Mouse (Mus musculus): ENCODE results near the gene Spsb2. TPM values are rescaled to one million over a fixed set of nuclear protein-coding genes. Genes with fewer than 3 reads are reported as not detected.

Spsb2 gene
- polyA plus RNA-seq, 1 experiment from 2014 or later, result 6.3 TPM

DNA sequence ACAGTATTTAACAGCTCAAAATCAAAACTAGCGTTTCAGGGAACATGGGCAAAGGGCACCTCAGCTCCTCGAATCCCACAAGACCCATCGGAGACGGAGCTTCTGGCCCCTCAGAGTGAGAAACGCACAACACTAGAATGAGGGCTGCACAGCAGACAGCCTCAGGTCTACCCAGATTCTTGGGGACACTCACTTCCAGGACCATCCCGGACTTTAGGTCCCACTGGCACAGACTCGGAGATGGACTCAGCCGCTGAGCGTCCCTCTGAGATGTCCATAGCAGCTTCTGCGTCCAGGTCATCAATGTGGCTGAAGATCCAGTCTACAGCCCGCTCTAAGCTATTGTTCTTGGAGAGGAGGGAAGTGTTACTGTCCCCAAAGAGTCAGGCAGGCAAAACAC, 8.7 kb downstream of the Spsb2 start:
- no peaks in the 10 kb centered on the region for H3K27me3 ChIP-seq (ENCODE audit: control insufficient read depth, insufficient read depth, low read length)
- H3K9ac ChIP-seq (ENCODE audit: low read length), result no peak overlapping the region
- DNase-seq (ENCODE audit: low spot score) (no peak), ATAC-seq (ENCODE audit: insufficient read depth, low FRiP score, low TSS enrichment) (no peak)
- no peak overlapping the region for H3K27ac ChIP-seq (ENCODE audit: low read depth, low read length)
- no peak overlapping the region for H3K4me2 ChIP-seq (ENCODE audit: low read depth)
- H3K9me3 ChIP-seq (ENCODE audit: control insufficient read depth, low read length), result no peaks in the 10 kb centered on the region
- 95% methylated on average over 11 of the region's 11 CpGs for WGBS
- H3K4me3 ChIP-seq (ENCODE audit: low read depth, low read length), result no peak overlapping the region
- no peaks in the 10 kb centered on the region; the same call in 1 of the 2 replicates for H3K4me1 ChIP-seq (ENCODE audit: control insufficient read depth, insufficient read depth, low read length)
- peaks cover 28% of the 10 kb centered on the region for H3K36me3 ChIP-seq (ENCODE audit: control insufficient read depth, insufficient read depth, low read length)

GRCm38 (mm10) chr6:124817563-124817962, 9.1 kb downstream of the Spsb2 start:
- Histone ChIP-seq H3K9ac (ENCODE audit: low read length) (no peak overlapping the region), H3K27me3 (ENCODE audit: control insufficient read depth, insufficient read depth, low read length) (no peaks in the 10 kb centered on the region), H3K4me3 (ENCODE audit: low read depth, low read length) (no peak overlapping the region), H3K4me1 (ENCODE audit: control insufficient read depth, insufficient read depth, low read length) (no peaks in the 10 kb centered on the region; the same call in 1 of the 2 replicates), H3K27ac (ENCODE audit: low read depth, low read length) (no peak overlapping the region), H3K9me3 (ENCODE audit: control insufficient read depth, low read length) (no peaks in the 10 kb centered on the region), H3K4me2 (ENCODE audit: low read depth) (no peak overlapping the region), H3K36me3 (ENCODE audit: control insufficient read depth, insufficient read depth, low read length) (peaks cover 28% of the 10 kb centered on the region)
- 94% methylated on average over 8 of the region's 8 CpGs for WGBS
- DNase-seq (ENCODE audit: low spot score), result no peak
- no peak for ATAC-seq (ENCODE audit: insufficient read depth, low FRiP score, low TSS enrichment)

- Histone ChIP-seq H3K9ac (ENCODE audit: low read length) (no peak overlapping the region), H3K27ac (ENCODE audit: low read depth, low read length) (no peak overlapping the region), H3K4me2 (ENCODE audit: low read depth) (no peak overlapping the region), H3K4me1 (ENCODE audit: control insufficient read depth, insufficient read depth, low read length) (no peaks in the 10 kb centered on the region), H3K27me3 (ENCODE audit: control insufficient read depth, insufficient read depth, low read length) (no peaks in the 10 kb centered on the region), H3K36me3 (ENCODE audit: control insufficient read depth, insufficient read depth, low read length) (peaks cover 28% of the 10 kb centered on the region), H3K9me3 (ENCODE audit: control insufficient read depth, low read length) (no peaks in the 10 kb centered on the region), H3K4me3 (ENCODE audit: low read depth, low read length) (no peak overlapping the region)
- DNase-seq (ENCODE audit: low spot score), result no peak
- 93% methylated on average over 8 of the region's 8 CpGs for WGBS
- no peak for ATAC-seq (ENCODE audit: insufficient read depth, low FRiP score, low TSS enrichment)
Measured at GRCm38 (mm10) chr6:124817971-124818370, 9.5 kb downstream of the Spsb2 start.

DNA sequence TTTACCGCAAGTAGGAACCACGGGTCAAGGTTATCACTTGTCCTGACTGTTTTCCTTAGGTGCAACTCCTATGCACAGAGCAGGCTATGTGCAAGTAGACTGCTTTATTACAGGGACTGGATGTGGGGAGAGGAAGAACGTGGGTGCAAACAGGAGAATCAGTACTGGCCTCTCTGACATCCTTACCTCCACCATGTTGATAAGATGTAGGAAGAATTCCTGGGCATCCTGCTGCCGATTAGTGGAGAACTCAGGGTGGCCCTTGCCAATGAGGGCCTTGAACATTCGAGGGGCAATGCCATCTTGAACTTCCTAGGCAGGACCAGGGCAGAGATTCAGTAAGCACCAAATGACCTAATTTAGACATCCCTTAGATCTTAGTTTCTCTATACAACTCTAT, 12.4 kb downstream of the Spsb2 start:
- no peak overlapping the region for H3K4me2 ChIP-seq (ENCODE audit: low read depth)

DNA sequence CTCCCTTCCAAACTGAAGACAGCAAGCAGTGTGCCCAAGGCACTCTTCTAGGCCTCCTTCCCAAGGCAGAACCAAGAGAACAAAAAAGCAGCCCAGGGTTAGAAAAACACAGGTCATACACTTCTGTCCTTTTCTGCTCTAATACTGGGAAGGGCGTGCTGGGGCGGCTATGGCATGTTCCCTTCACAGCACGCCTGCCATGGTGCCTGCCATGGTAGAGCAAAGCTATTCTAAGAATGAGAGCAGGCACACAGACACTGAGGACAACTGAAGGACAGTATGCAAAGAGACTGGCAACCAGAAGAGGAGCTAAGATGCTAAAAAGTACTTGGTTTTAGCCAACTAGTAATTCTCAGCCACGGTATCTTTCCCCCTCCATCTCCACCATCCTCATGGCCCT, 13.6 kb downstream of the Spsb2 start:
- Histone ChIP-seq H3K36me3 (ENCODE audit: control insufficient read depth, insufficient read depth, low read length) (peaks cover 38% of the 10 kb centered on the region), H3K4me1 (ENCODE audit: control insufficient read depth, insufficient read depth, low read length) (no peaks in the 10 kb centered on the region), H3K4me3 (ENCODE audit: low read depth, low read length) (no peak overlapping the region), H3K27ac (ENCODE audit: low read depth, low read length) (no peak overlapping the region), H3K27me3 (ENCODE audit: control insufficient read depth, insufficient read depth, low read length) (no peaks in the 10 kb centered on the region), H3K9ac (ENCODE audit: low read length) (no peak overlapping the region), H3K4me2 (ENCODE audit: low read depth) (no peak overlapping the region), H3K9me3 (ENCODE audit: control insufficient read depth, low read length) (no peaks in the 10 kb centered on the region)
- ATAC-seq (ENCODE audit: insufficient read depth, low FRiP score, low TSS enrichment) (no peak), DNase-seq (ENCODE audit: low spot score) (no peak)
- WGBS, result 93% methylated on average over 4 of the region's 4 CpGs

More for the DNA sequence above, 12.4 kb downstream of the Spsb2 start:
- Histone ChIP-seq H3K9me3 (ENCODE audit: control insufficient read depth, low read length) (no peaks in the 10 kb centered on the region), H3K27ac (ENCODE audit: low read depth, low read length) (no peak overlapping the region), H3K27me3 (ENCODE audit: control insufficient read depth, insufficient read depth, low read length) (no peaks in the 10 kb centered on the region), H3K4me1 (ENCODE audit: control insufficient read depth, insufficient read depth, low read length) (no peaks in the 10 kb centered on the region), H3K4me3 (ENCODE audit: low read depth, low read length) (no peak overlapping the region), H3K36me3 (ENCODE audit: control insufficient read depth, insufficient read depth, low read length) (peaks cover 40% of the 10 kb centered on the region), H3K9ac (ENCODE audit: low read length) (no peak overlapping the region)
- WGBS, result 93% methylated on average over 5 of the region's 5 CpGs
- ATAC-seq (ENCODE audit: insufficient read depth, low FRiP score, low TSS enrichment), result no peak
- no peak for DNase-seq (ENCODE audit: low spot score)

DNA sequence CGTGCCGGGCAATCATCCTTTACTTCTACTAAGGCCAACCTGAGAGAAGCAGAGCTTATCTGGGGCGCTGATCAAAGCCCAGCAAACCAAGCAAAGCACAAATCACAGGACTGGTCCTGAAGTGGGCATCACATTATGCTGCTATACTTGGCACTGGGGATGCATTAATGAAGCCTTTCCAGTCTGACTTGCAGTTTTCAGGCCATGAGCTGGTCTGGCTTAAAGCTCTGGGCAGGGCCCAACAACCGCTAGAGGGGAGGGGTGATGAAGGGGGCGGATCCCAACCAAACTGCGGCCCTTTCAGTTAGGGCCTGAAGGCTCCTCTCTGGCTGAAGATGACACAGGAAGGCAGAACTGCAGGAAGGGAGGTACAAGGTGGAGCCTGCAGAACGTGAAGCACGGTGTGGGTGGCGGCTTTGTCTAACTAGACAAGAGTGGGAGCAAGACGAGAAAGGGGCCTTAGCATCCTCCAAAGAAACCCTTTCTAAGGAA, 19.7 kb downstream of the Spsb2 start:
- WGBS, result 26% methylated on average over 10 of the region's 10 CpGs
- Histone ChIP-seq H3K4me1 (ENCODE audit: control insufficient read depth, insufficient read depth, low read length) (peaks cover 8% of the 10 kb centered on the region), H3K9ac (ENCODE audit: low read length) (peak overlapping the region; percentile 63), H3K36me3 (ENCODE audit: control insufficient read depth, insufficient read depth, low read length) (peaks cover 12% of the 10 kb centered on the region), H3K27me3 (ENCODE audit: control insufficient read depth, insufficient read depth, low read length) (no peaks in the 10 kb centered on the region), H3K4me3 (ENCODE audit: low read depth, low read length) (peak overlapping the region; percentile 68), H3K9me3 (ENCODE audit: control insufficient read depth, low read length) (no peaks in the 10 kb centered on the region), H3K4me2 (ENCODE audit: low read depth) (peak overlapping the region; percentile 89), H3K27ac (ENCODE audit: low read depth, low read length) (no peak overlapping the region)
- DNase-seq (ENCODE audit: low spot score), result peak; percentile 41
- no peak for ATAC-seq (ENCODE audit: insufficient read depth, low FRiP score, low TSS enrichment)

DNA sequence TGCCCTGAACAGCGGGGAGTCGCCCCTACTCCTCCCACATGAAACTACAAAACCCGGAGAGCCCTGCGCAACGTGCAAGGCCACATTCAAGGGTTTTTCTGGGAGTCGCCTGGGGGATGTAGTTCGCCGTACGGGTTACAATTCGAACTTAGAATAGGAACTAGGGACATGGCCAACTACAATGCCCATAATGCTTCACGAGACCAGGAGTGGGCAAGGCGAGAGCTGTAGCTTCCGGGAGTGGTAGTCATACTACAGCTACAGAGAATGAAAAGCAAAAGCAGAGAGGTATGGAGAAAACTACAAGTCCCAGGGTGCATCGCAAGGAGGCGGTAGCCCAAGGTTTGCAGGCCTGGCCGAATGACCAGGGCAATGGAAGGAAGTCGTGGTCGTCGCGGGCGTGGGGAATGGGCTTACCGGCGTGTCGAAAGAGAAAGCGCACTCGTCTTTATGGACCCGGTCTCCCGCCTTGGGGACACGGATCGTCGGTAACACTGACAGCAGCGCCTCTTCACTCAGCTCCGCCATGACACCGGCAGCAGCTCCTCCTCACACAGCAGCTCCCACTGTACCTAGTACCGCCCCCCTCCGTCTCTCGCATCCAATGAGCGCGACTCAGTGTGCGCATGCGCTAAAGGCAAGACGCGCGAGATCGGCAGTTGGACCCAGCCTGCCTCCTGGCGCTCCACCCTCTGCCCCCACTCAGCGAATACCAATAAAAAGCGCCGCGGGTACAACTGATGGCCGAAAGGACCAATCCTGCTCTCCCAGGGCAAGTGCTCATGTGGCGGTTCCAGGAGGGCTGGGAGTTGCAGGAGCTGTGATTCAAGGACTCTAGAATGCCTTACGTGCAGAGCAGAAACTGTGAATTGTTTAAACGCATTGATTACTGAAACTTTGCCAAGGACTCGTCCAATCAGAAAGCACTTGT, 20.7 kb downstream of the Spsb2 start, which contains the start of the genes Usp5 and Cdca3:
TSS of gene Usp5 (minus strand) at position 617 of the 931 bp plus-strand sequence.
TSS of gene Cdca3 (plus strand) at position 680 of the 931 bp plus-strand sequence.
- under 1% methylated on average over 55 of the region's 55 CpGs for WGBS
- Histone ChIP-seq H3K4me1 (ENCODE audit: control insufficient read depth, insufficient read depth, low read length) (peaks cover 8% of the 10 kb centered on the region), H3K36me3 (ENCODE audit: control insufficient read depth, insufficient read depth, low read length) (peaks cover 6% of the 10 kb centered on the region), H3K9me3 (ENCODE audit: control insufficient read depth, low read length) (no peaks in the 10 kb centered on the region), H3K27me3 (ENCODE audit: control insufficient read depth, insufficient read depth, low read length) (no peaks in the 10 kb centered on the region), H3K4me3 (ENCODE audit: low read depth, low read length) (peak within 1 kb of the TSS; percentile 68), H3K27ac (ENCODE audit: low read depth, low read length) (peak within 1 kb of the TSS; percentile 79), H3K9ac (ENCODE audit: low read length) (peak within 1 kb of the TSS; percentile 72), H3K4me2 (ENCODE audit: low read depth) (peak within 1 kb of the TSS; percentile 89)
- DNase-seq (ENCODE audit: low spot score), result peak; percentile 99
- peak; percentile 93 for ATAC-seq (ENCODE audit: insufficient read depth, low FRiP score, low TSS enrichment)

GRCm38 (mm10) chr6:124829799-124830700, 21.6 kb downstream of the Spsb2 start:
- Histone ChIP-seq H3K4me2 (ENCODE audit: low read depth) (peak overlapping the region; percentile 69), H3K36me3 (ENCODE audit: control insufficient read depth, insufficient read depth, low read length) (peaks cover 2% of the 10 kb centered on the region; the same call in 1 of the 2 replicates), H3K27ac (ENCODE audit: low read depth, low read length) (peak overlapping the region; percentile 79), H3K4me1 (ENCODE audit: control insufficient read depth, insufficient read depth, low read length) (peaks cover 8% of the 10 kb centered on the region), H3K27me3 (ENCODE audit: control insufficient read depth, insufficient read depth, low read length) (no peaks in the 10 kb centered on the region), H3K9me3 (ENCODE audit: control insufficient read depth, low read length) (no peaks in the 10 kb centered on the region), H3K4me3 (ENCODE audit: low read depth, low read length) (peak overlapping the region; percentile 68), H3K9ac (ENCODE audit: low read length) (peak overlapping the region; percentile 72)
- peak; percentile 91 for ATAC-seq (ENCODE audit: insufficient read depth, low FRiP score, low TSS enrichment)
- under 1% methylated on average over 38 of the region's 38 CpGs for WGBS
- peak; percentile 92 for DNase-seq (ENCODE audit: low spot score)
